Mouse (Mus musculus) cerebellum, adult (tissue): Measurements from ENCODE around the gene Zfp523.
A peak's percentile ranks its signal among the peaks of the same experiment; 100 is the strongest.

Source experiments
- ATAC-seq: cut with Nextera tagmentation; 2 replicates; pipeline ENCODE4 v1.9.2; 2017; ENCODE audit warnings: mild to moderate bottlenecking, moderate library complexity, mixed read lengths; ENCODE audit not compliant: insufficient number of reproducible peaks, low FRiP score, low TSS enrichment

Zfp523 gene

DNA sequence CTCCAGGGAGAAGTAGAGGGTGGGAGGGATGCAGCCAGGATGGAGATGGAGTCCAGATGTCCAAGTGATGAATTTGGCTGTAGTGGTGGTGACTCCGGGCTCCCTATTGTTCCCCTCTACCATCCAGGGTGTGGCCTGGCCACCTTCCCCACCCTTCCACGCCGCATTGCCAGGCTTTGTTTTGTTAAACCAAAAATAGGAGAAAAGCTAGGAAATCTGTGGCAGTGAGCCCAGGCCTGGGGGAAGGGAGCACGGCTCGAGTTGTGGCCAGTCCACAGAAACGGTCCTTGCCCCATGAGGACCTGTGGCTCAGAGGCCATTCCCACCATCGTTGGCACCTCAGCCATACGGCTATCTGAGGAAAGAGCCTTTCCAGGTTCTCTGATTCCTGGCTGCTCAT is 22.0 kb upstream of the Zfp523 start:
- ATAC-seq = no peak

DNA sequence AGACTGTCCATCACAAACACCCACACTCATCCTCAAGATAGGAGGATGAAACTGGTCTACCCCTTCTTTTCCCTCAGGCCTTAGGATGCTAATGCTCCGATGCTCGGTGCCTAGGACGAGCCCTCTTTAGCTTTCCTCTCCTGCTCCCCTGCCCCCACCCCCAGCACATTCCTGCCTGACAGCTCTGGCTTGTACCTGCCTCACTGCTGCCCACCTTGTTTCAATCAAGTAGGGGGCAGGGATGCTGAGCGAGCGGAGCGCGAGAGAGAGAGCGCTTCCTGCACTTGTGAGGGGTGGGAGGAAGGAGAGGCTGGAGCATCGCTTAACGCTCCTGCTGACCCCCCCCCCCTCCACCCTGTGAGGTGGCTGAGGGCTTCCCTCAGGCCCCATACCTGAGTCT is 16.6 kb upstream of the Zfp523 start:
- no peak for ATAC-seq

DNA sequence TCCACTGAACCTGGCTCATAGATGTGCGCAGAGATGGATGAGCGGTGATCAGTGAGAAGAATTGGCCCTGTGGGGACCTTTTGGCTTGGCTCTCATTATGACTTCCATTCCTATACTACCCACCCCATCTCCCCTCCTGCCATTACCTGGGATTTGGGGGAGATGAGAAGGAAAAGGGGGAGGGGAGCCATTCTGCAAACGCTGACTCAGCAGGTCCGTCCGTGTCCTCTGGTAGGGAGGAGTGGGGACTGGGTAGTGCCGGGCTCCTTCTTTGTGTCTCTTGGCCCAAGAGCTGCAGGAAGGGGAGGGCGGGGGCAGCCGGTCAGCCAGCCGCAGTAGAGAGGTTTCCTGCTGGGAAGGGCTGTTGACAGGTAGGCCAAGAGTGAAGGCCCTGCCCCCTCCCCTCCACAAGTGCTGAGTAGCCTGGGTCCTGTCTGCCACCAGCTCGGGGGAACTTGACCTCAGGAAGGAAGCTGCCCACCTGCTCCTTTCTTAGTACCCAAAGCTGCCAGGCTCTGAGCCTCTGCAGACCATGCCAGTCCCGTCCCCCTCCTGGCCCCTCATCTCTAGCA is 15.5 kb upstream of the Zfp523 start:
- no peak for ATAC-seq

DNA sequence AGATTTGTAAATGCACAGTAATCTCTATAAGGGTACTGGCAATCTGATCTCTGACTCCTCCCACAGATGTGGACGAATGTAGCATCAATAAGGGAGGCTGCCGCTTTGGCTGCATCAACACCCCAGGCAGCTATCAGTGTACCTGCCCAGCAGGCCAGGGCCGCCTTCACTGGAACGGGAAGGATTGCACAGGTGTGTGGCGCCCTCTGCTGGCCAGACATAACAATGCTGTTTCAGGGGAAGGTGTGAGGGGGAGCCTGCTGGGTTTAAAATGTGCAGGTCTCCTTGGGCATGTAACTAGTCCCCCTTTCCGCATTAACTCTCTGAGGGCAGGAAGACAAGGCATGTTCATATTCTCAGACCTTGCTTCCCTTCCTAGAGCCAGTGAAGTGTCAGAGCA is 13.3 kb upstream of the Zfp523 start:
- no peak for ATAC-seq

DNA sequence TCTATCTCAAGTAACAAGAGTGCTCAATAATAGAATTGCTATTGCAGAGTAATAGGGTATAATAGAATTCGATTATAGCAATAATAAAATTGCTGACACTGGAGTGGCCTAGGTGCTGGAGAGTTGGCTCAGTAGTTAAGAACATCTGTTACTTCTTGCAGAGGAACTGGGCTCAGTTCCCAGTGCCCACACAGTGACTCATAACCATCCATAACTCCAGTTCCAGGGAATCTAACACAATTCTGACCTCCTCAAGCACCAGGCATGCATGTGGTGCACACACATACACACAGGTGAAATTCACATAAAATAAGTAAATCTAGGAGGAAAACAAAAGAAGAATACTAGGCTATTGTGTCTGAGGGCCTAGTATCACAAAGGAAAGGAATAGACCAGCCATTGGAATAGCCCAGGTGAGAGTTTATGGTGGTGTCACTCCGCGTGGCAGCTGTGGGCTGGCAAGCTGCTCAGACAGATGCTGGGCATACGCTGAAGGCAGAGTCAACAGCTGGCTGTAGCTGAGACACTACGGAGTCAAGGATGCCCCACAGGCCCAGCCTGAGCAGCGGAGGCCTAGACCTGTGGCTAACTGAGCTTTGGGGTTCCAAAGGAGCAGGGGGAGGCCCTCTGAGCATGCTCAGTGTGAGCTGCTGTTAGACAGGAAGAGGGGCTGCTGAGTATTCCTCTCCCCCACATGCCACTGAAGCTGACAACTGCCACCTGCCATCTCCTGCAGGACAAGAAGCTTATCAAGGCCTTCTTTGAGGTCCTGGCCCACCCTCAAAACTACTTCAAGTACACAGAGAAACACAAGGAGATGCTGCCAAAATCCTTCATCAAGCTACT is 6.2 kb upstream of the Zfp523 start:
- no peak for ATAC-seq

DNA sequence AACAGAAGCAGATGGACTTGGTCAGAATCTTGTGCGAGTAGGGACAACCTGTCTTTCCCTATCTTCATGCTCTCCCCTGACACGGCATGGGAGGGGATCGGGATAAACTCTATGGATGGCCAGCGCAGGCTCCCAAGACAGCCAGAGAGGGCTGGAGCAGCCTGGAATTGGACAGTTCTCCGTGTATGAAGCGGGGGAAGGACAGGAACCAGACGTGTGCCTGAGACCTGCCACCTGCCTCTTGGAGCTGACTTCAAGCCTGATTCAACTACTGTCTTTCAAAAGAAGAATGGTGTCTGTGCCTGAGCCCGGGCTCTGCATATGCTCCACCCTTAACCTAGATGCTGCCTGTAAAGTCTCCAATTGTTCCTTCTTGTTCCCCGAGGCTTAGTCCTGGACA is 4.2 kb upstream of the Zfp523 start:
- no peak for ATAC-seq

DNA sequence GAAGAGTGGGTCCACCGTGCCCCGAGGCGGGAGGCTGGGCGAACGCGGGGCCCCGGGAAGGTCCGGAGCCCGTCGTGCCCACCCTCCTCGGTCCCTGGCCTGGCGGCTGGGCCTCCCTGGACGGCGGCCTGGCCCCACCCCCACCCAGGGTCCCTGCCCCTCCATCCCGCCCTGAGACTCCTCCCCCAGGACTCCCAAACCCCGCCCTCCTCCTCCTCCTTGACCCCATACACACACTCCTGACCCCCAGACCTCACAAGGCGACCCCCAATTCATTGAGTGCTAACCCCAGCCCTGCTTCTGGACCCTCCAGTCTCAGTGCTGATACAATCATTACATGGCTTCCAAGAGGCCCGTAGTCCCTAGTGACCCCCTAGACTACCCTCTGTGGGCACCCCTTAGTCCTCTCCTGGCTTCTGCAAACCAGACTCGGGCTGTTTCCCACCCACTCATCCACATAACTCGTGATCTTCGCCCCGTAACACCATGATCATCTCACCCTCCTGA is 664 bp downstream of the Zfp523 start:
- ATAC-seq = 0 out of 2 replicates have a peak, but pooled peaks have one; percentile 33

DNA sequence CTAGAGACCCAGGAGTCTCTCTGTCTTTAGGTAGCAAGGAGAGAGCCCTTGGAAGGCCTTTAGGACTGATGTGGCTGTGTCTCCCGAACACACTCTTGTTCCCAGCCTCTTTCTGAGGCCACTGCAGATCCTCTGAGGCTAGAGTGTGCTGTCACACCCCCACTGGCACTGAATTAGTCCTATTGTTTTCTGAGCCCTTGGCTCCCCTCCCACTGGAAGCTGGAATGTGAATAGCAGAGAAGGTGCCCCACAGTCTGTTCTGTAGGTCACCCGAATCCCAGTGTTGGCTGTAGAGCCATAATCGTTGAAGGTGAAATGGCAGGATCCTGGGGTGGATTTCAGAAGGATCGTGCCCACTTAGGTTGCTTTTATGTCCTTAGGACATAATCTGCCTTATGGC is 3.4 kb downstream of the Zfp523 start:
- ATAC-seq = no peak

DNA sequence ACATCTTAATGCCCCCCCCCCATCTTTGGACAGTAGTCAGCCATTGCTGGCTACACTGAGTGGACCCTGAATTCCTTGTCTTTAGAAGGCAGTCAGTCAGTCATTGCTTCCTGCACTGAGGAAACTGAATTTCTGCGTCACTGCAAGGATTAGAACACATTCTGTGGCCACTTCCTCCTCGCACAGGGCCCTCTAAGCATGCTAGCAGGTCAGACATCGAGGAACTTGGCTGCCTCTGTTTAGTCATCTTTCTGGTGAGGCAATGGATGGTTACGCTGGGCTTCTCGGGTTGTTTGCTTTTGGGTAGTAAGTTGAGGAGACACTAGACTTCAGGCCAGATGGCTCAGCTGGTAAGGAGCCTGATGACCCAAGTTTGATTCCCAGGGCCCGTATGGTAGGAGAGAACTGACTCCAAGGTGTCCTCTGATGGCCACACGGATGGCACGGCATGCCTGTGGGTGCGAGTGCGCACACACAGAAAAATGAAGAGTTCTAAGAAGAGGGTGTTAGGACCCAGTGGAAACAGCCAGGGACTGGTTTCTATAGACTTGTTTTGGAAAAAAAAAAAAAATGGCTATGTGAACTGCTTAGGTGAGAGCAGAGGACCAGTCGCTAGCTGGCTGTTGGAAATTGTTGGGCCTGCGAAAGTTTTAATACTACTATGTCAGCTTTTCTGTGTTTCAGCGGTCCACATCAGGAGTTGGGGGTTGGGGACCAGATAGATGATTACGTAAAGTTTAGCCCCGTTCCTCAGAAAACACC is 4.0 kb downstream of the Zfp523 start:
- no peak for ATAC-seq

DNA sequence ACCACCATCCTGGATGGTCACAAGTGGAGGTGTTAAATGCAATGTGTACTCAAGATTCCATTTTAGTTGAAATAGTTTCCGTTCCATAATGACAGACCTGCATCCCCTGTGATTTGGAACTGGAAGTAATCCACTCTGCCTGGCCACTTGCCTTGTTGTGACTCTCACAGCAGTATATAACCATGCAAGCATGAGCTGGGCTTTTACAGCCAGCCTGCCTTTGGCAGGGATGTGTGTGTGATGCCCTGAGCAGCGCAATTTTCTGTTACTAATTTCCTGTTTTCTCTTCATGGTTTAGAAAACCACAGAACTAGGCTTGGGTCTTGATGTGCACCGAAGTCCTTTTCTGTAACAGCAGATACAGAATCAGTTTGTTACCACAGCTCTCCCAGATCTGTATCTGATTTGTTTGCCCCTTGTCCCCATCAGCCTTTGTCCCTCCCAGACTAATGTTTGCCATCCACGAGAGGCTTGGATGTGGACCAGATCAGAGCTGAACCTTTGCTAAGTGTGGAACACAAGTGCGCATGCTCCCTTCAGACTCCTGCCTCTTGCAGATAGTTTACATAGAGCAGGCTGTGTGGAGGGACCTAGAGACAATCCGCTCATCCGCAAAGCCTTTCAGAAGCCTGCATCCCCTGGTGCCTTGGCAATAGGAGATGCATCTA is 8.2 kb downstream of the Zfp523 start:
- ATAC-seq = no peak

DNA sequence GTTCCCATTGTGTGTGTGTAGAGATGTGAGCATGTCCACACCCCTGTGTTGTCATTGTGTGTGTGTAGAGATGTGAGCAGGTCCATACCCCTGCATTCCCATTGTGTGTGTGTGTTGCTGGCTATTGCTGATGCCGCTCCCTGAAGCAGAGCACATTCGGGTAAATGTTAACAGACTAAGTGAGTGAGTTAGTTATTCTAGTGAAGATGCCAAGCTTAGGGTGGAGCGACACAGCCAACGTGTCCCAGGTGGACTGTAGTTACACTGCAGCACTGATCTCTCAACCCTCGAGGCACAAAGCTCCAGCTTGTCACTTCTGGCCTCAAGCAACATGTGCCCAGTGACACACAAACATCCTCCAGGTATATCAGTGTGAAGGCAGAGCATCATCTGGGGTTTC is 11.4 kb downstream of the Zfp523 start:
- ATAC-seq = no peak

DNA sequence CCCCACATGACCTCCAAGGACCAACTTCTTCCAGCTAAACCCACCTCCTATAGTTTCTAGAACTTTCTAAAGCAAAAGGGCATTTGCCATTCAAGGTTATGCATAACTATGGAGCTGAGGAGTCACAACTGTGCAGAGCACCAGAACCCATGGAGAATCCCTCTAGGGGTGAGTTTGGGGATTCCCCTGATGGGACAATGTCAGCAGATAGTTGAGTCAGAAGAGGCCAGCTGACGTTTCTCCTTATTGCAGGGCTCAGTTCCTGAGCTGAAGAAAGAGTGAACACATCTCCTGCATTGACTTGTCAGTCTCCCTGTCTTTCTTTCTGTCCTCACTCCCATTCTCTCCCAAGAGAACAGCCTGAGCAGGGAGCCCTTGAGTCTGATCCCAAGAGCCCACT is 15.8 kb downstream of the Zfp523 start:
- no peak for ATAC-seq

DNA sequence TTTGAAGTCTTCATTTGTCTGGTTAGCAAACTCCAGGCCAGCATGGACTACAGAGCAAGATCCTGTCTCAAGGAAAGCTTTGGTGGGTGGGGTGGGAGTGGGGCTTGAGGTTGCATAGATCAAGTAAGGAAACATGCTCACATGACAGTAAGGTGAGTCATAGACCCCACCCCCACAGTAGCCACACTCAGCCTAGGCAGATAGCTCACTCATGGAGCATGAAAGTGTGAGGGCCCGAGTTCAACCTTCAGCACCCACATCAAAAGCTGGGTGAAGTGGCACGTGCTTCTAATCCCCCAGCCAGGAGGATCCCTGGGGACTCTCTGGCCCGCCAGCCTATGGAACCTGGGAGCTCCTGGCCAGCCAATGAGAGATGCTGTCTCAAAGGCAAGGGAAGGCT is 16.6 kb downstream of the Zfp523 start:
- no peak for ATAC-seq

DNA sequence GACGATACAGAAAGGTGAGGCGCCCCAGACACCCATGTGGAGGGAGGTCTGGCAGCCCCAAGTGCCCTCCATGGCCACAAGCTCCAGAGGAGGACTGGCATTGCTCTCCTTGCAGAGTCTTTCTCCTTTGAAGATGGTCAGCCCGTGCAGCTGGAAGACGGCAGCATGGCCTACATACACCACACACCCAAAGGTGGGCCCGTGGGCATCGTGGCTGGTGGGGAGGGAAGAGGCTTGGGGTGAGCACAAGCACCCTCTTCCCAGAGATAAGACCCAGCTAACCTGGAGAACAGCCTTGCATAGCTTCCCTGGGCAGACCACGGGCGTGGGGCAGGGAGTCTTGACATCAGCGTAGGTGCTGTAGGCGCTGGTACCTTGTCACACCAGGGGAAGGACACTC is 18.1 kb downstream of the Zfp523 start:
- ATAC-seq = no peak

DNA sequence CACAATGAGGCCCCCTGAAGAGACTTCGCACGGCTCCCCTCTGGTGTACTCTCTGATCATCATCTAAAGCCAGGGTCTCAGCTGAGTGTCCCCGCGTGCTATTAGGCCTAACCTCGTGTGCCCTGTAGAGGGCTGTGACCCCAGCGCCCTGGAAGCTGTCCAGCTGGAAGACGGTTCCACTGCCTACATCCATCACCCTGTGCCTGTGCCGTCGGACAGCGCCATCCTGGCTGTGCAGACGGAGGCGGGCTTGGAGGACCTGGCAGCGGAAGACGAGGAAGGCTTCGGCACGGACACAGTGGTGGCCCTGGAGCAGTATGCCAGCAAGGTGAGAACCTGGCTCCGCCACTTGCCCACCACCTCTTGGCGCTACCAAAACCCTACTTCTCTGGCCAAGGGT is 20.7 kb downstream of the Zfp523 start:
- ATAC-seq = no peak

DNA sequence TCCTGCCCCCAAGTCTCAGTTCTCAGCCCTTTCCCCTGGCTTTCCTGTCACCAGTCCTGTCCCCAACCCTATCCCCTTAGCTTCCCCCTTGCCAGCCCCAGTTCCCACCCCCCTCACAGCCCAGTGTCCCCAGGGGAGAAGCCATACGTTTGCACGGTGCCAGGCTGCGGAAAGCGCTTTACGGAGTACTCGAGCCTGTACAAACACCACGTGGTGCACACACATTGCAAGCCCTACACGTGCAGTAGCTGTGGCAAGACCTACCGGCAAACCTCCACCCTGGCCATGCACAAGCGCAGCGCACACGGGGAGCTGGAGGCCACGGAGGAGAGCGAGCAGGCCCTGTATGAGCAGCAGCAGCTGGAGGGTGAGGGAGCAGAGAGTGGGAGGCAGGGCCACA is 25.1 kb downstream of the Zfp523 start:
- ATAC-seq = no peak

DNA sequence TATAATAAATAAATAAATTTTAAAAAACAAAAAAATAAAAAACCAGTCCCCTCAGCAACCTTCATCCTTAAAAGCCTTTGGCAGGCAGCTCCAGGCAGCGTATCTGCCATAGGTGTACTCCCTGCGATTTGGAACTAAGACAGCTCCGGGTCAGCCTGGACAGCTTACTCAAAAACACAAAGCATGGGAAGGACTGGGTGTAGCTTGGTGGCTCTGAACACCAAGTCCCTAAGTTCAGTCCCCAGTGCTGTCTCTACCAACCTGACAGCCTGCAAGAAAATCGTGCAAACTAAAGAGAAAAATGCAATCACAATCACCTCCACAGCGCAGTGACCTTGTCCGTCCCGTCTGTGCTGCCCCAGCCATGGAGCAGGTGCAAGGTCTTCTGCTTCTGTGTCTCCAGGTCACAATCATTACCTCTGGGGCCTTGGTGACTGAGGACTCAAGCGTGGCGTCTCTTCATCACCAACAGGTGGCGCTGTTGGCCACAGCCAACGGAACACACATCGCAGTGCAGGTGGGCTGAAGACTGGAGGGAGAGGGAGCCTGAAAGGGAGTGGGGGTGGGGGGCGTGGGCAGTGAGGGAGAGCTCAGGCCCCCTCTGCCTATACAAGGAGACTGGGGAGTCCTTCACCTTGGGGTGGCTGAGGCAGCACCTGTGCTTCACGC is 27.3 kb downstream of the Zfp523 start:
- ATAC-seq = no peak

DNA sequence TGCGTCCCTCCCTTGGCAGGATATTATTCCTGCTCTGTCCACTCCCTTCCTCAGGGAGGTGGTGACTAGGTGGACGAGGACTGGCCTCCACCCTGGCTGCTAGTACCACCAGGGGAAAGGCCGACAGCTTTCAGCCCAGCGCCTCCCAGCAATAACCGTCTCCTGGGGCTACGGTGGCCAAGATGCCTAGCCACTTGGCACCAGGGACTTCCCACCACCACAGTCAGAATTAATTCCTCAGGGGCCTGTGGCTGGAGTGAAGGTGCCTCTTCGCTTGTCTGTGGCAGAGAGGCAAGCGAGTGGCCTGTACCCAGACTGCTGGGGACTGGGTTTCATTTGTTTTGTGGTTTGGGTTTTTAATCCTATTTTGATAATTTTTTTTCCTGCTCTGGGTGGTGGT is 28.5 kb downstream of the Zfp523 start:
- no peak for ATAC-seq

DNA sequence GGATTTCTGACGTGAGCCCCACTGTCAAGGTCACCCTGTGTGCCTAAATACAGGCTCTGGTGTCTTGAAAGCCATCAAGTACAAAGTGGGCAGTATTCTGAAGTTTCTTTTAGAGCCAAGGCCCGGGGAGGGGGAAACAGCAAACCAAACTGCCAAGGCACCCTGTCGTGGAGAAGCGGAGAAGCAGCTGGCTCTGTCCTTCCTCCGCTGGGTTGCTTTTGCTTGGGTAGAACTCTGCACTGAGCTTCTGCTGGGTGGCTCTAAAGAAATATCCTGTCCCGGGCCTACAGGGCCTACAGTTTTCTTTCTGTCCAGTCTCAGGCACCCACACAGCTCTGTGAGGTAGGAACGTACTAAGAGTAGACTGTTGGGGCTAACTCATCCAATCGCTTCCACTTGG is 30.2 kb downstream of the Zfp523 start:
- no peak for ATAC-seq

DNA sequence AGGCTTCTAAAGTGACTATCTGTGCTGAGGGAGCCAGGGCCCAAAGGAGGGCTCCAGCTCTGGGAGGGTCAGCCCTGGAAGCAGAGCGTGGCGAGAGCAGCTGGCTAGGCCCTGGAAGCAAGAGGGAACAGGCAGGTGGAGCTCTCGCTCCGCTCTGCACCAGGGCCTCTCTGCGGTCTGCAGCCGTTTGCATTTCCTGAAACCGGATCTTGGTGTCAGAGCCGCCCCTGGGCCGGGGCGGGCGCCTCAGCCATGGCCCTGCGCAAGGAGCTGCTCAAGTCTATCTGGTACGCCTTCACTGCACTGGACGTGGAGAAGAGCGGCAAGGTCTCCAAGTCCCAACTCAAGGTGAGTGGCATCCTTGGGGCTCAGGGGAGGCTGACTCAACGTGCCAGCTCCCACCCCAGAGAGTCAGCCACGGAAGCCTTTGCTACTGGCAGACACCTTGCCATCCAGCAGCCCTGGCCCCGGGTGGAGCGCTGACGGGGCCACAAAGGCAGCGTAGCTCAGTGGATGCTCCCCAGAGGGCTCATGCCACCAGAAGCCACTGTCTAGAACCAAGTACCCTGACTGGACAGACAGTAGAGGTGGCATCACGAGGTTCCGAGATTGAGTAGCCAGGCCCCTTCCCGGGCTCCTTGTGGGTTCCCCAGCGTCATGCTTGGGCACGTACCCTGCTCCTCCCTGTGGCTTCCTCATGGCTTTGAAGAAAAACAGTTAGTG is 30.8 kb downstream of the Zfp523 start, which contains the start of gene Def6:
Def6 (plus strand) TSS at position 188 of the 723 bp plus-strand sequence.
- ATAC-seq = no peak
